Mouse (Mus musculus) kidney, embryonic 15.5 days (tissue): ENCODE measurements around the gene Rilp. TPM values are rescaled to one million over a fixed set of nuclear protein-coding genes. Genes with fewer than 3 reads are reported as not detected.

Source experiments
- ATAC-seq: fragments of 200-750 bp; cut with Nextera tagmentation; replicated peaks from 2 replicates; pipeline ENCODE4 v1.8.0; 2017; ENCODE audit warnings: moderate TSS enrichment; ENCODE audit not compliant: low FRiP score
- H3K27ac ChIP-seq: fragments of 300-500 bp; sonication (generic); 2 replicates; pipeline ENCODE4 v1.5.1; 2015; ENCODE audit warnings: mild to moderate bottlenecking, inconsistent platforms
- H3K27me3 ChIP-seq: fragments of 300-500 bp; sonication (generic); 2 replicates; pipeline ENCODE4 v1.6.1; 2015; ENCODE audit warnings: inconsistent platforms
- H3K36me3 ChIP-seq: fragments of 300-500 bp; sonication (generic); 2 replicates; pipeline ENCODE4 v1.6.1; 2015; ENCODE audit warnings: inconsistent platforms
- H3K4me1 ChIP-seq: fragments of 300-500 bp; sonication (generic); 2 replicates; pipeline ENCODE4 v1.6.1; 2015; ENCODE audit warnings: inconsistent platforms
- H3K4me2 ChIP-seq: fragments of 300-500 bp; sonication (generic); 2 replicates; pipeline ENCODE4 v1.6.1; 2015; ENCODE audit warnings: moderate library complexity, mild to moderate bottlenecking, inconsistent platforms
- H3K4me3 ChIP-seq: fragments of 300-500 bp; sonication (generic); replicated peaks from 2 replicates; pipeline ENCODE4 v1.5.1; 2015; ENCODE audit warnings: mild to moderate bottlenecking, inconsistent platforms
- H3K9ac ChIP-seq: fragments of 300-500 bp; sonication (generic); 2 replicates; pipeline ENCODE4 v1.6.1; 2015; ENCODE audit warnings: mild to moderate bottlenecking, inconsistent platforms
- H3K9me3 ChIP-seq: fragments of 300-500 bp; sonication (generic); replicated peaks from 2 replicates; pipeline ENCODE4 v1.6.1; 2016; ENCODE audit warnings: inconsistent platforms
- WGBS: fragments of 180-500 bp; shearing (Covaris S2); methylation state at CpG from one replicate; pipeline ENCODE4 v1.1.7; 2015; ENCODE audit warnings: mixed read lengths; 5-methylcytosine and 5-hydroxymethylcytosine counted together
- polyA plus RNA-seq: library from polyadenylated mRNA; unstranded; fragments of >200 nt; fragmentation: Nextera tagmentation; extraction: Ambion mirVana; gene quantifications from 2 replicates; pipeline ENCODE4 v1.2.1, GENCODE M21; 2015

Gene Rilp
- 1.3 TPM in 2 replicates for polyA plus RNA-seq

GRCm38 (mm10) chr11:75509741-75510626 lies at the start of gene Rilp:
Gene Rilp, plus strand, starts transcription at chr11:75510094.
- peaks cover 46% of the 10 kb centered on the region for H3K36me3 ChIP-seq
- H3K4me1 ChIP-seq, result peaks cover 38% of the 10 kb centered on the region
- peak within 1 kb of the TSS; percentile 54 for H3K4me3 ChIP-seq
- 1% methylated on average over 43 of the region's 43 CpGs for WGBS
- no peaks in the 10 kb centered on the region for H3K9me3 ChIP-seq
- peak within 1 kb of the TSS; percentile 85 for H3K27ac ChIP-seq
- H3K9ac ChIP-seq, result peak within 1 kb of the TSS; percentile 51
- peak within 1 kb of the TSS; percentile 91 for H3K4me2 ChIP-seq
- H3K27me3 ChIP-seq, result no peaks in the 10 kb centered on the region
- ATAC-seq, result peak; percentile 84

- ATAC-seq, result peak; percentile 61
Measured at GRCm38 (mm10) chr11:75460103-75460843, 49.6 kb upstream of the Rilp start.

DNA sequence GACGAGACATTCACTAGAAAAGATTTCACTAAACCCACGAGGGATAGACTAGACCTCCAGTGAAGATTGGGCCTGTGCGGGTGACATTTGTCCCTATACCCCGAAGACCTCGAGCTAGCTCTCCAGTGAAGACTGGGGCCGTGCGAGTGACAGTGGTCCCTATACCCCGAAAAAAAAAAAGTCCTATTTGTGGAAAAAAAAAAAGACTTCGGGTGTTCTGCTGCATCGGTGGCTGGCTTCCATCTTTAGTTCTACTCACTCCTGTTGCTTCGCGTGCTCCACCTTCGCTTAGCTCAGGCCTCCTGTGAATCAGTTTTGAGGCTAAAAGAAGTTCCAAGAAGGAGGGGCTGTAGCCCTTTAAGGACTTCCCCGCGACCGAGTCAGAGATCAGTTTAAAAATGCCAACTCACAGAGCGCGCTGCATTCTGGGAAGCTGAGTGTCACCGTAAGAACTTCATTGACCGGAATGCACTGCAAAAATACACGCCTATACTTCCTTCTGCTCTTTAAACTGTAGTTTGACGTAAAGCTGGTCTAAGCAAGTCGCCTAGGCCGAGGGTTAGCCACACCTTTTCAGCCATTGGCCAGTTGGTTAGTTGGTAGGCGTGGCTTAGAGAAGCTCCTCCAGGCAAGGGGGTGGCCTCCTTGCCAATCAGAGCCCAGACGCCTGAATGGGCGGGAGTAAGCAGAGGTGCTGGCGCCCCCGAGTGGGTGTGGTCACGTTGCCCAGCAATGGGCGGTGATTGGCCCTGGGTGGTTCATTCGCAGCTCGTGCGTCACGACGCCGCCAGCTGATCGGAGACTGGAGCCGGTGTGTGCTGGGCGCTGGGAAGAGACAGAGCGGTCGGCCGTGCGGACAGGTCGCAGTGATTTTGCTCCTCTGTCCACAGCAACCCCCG lies 48.8 kb upstream of the Rilp start, which contains the start of gene Tlcd2:
Gene Tlcd2 (plus strand): TSS at position 872 of the 899 bp plus-strand sequence.
- WGBS, result under 1% methylated on average over 46 of the region's 46 CpGs
- ATAC-seq, result peak; percentile 91
- H3K27me3 ChIP-seq, result no peaks in the 10 kb centered on the region
- H3K9ac ChIP-seq, result peak within 1 kb of the TSS; percentile 68
- H3K27ac ChIP-seq, result peak within 1 kb of the TSS; percentile 98
- peaks cover 37% of the 10 kb centered on the region for H3K4me1 ChIP-seq
- H3K36me3 ChIP-seq, result peaks cover 18% of the 10 kb centered on the region
- no peaks in the 10 kb centered on the region for H3K9me3 ChIP-seq
- peak within 1 kb of the TSS; percentile 82 for H3K4me3 ChIP-seq
- peak within 1 kb of the TSS; percentile 97 for H3K4me2 ChIP-seq

More at GRCm38 (mm10) chr11:75460103-75460843, 49.6 kb upstream of the Rilp start:
- peak overlapping the region; percentile 87 for H3K4me2 ChIP-seq
- no peaks in the 10 kb centered on the region for H3K9me3 ChIP-seq
- peak overlapping the region; percentile 47 for H3K9ac ChIP-seq
- H3K4me3 ChIP-seq, result peak overlapping the region; percentile 82
- peak overlapping the region; percentile 98 for H3K27ac ChIP-seq
- peaks cover 10% of the 10 kb centered on the region for H3K36me3 ChIP-seq
- H3K4me1 ChIP-seq, result peaks cover 38% of the 10 kb centered on the region
- no peaks in the 10 kb centered on the region for H3K27me3 ChIP-seq
- whole genome bisulfite sequencing, result 3% methylated on average over 19 of the region's 19 CpGs

- Histone ChIP-seq H3K4me3 (peak overlapping the region; percentile 82), H3K4me1 (peaks cover 37% of the 10 kb centered on the region), H3K9ac (peak overlapping the region; percentile 68), H3K4me2 (peak overlapping the region; percentile 97), H3K9me3 (no peaks in the 10 kb centered on the region), H3K27ac (peak overlapping the region; percentile 92), H3K27me3 (no peaks in the 10 kb centered on the region), H3K36me3 (peaks cover 20% of the 10 kb centered on the region)
- 0% methylated on average over 27 of the region's 30 CpGs for WGBS
- ATAC-seq, result peak; percentile 27; the same call in 1 of the 2 replicates
Measured at GRCm38 (mm10) chr11:75461743-75462252, 48.1 kb upstream of the Rilp start.

DNA sequence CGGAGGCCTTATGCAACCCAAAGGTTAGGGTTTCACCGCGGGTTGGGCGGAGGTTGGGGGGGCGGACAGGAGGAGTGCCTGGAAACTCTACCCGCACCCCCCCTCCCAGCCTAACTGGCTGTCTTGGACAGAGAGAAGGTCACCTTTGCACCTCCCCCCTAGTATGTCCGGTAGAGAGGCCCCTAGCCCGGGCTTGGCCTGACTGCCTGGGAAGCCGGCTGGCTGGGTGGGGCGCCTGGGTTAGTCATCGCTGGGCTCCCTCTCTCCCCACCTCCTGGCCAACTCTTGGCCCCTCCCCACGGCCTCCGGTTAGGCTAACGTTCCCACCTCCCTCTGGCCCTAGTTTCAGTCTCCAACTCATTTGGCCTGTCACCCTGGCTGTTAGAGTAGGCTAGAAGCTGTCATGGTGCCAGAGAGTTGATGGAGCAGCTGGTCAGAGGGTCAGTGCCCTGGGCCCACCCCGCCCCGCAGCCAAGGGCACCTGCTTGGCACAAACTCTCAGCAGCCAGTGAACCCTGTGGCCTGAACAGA lies 47.6 kb upstream of the Rilp start:
- ATAC-seq, result no peak

GRCm38 (mm10) chr11:75462865-75463336 lies 47.0 kb upstream of the Rilp start:
- no peaks in the 10 kb centered on the region for H3K9me3 ChIP-seq
- WGBS, result 1% methylated on average over 9 of the region's 9 CpGs
- peak; percentile 52 for ATAC-seq
- peak overlapping the region; percentile 97 for H3K4me2 ChIP-seq
- peaks cover 42% of the 10 kb centered on the region for H3K4me1 ChIP-seq
- peaks cover 21% of the 10 kb centered on the region for H3K36me3 ChIP-seq
- no peaks in the 10 kb centered on the region for H3K27me3 ChIP-seq
- peak overlapping the region; percentile 68 for H3K9ac ChIP-seq
- H3K4me3 ChIP-seq, result peak overlapping the region; percentile 82
- H3K27ac ChIP-seq, result peak overlapping the region; percentile 92

More for the DNA sequence above, 47.6 kb upstream of the Rilp start:
- Histone ChIP-seq H3K27ac (peak overlapping the region; percentile 92), H3K9ac (peak overlapping the region; percentile 68), H3K4me2 (peak overlapping the region; percentile 97), H3K9me3 (no peaks in the 10 kb centered on the region), H3K36me3 (peaks cover 21% of the 10 kb centered on the region), H3K4me3 (peak overlapping the region; percentile 82), H3K27me3 (no peaks in the 10 kb centered on the region), H3K4me1 (peaks cover 37% of the 10 kb centered on the region)
- under 1% methylated on average over 15 of the region's 16 CpGs for WGBS

DNA sequence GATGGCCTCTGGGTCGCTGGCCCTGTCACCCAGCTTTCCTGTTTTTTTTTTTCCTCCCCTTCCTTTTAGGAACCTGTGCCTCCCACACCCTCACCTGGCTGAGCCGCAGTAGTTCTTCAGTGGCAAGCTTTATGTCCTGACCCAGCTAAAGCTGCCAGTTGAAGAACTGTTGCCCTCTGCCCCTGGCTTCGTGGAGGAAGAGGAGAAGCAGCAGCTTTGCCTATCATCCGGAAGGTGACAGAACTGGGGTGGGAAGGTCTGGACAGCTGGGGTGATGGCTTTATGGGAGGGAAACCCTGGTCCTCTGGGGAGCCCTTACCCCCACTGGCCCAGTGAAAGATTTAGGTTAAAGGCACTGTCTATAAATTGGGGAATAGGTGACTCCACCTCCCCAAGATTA lies 46.3 kb upstream of the Rilp start:
- Histone ChIP-seq H3K4me2 (peak overlapping the region; percentile 97), H3K36me3 (peaks cover 21% of the 10 kb centered on the region), H3K9ac (no peak overlapping the region), H3K4me3 (peak overlapping the region; percentile 82), H3K27me3 (no peaks in the 10 kb centered on the region), H3K27ac (peak overlapping the region; percentile 92), H3K4me1 (peaks cover 50% of the 10 kb centered on the region), H3K9me3 (no peaks in the 10 kb centered on the region)
- WGBS, result 48% methylated on average over 4 of the region's 4 CpGs
- ATAC-seq, result no peak

- Histone ChIP-seq H3K4me2 (no peak overlapping the region), H3K27me3 (no peaks in the 10 kb centered on the region), H3K36me3 (peaks cover 21% of the 10 kb centered on the region), H3K9ac (no peak overlapping the region), H3K4me3 (no peak overlapping the region), H3K27ac (no peak overlapping the region), H3K4me1 (peaks cover 47% of the 10 kb centered on the region), H3K9me3 (no peaks in the 10 kb centered on the region)
- WGBS, result 85% methylated on average over 6 of the region's 6 CpGs
- ATAC-seq, result no peak
Measured at GRCm38 (mm10) chr11:75464417-75464816, 45.5 kb upstream of the Rilp start.

GRCm38 (mm10) chr11:75465051-75465450 lies 44.8 kb upstream of the Rilp start:
- no peak overlapping the region for H3K4me2 ChIP-seq
- H3K9ac ChIP-seq, result no peak overlapping the region
- H3K4me3 ChIP-seq, result no peak overlapping the region
- H3K9me3 ChIP-seq, result no peaks in the 10 kb centered on the region
- H3K36me3 ChIP-seq, result peaks cover 21% of the 10 kb centered on the region
- peaks cover 41% of the 10 kb centered on the region for H3K4me1 ChIP-seq
- H3K27me3 ChIP-seq, result no peaks in the 10 kb centered on the region
- WGBS, result 88% methylated on average over 6 of the region's 6 CpGs
- H3K27ac ChIP-seq, result no peak overlapping the region
- no peak for ATAC-seq

DNA sequence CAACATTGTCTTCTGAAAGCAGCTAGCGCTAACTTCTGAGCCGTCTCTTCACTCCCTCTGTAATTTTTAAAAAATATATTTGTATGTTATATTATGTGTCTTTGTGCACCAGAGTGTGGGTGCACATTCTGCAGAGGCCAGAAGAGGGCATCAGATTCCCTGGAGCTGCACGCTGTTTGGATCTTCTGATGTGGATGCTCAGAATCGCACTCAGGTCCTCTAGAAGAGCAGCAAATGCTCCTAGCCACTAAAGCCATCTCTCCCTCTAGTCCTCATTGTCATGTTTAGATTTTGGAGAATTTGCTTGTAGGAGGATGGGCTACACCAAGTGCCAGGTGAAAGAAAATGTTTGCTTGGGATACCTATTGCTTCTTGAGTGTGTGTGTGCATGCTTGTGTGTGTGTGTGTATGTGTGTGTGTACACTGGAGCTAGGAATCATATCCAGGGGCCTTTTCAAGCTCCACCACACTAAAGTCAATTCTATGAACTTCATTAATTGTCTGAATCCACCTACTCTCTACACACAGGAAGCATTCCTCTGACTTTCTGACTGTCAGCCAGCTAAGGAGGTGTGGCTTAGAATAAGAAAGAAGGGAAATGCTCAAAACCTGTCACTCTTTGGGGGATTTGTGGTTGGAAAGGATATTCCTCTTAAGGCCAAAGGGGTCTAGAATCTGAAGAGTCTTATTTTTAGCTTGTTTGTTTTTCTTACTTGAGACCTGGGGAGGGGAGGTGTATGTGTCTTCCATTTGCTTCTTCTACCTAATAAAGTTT lies 43.0 kb upstream of the Rilp start:
- Histone ChIP-seq H3K9me3 (no peaks in the 10 kb centered on the region), H3K4me2 (no peak overlapping the region), H3K27ac (no peak overlapping the region), H3K9ac (no peak overlapping the region), H3K36me3 (peaks cover 21% of the 10 kb centered on the region), H3K4me3 (no peak overlapping the region), H3K4me1 (peaks cover 34% of the 10 kb centered on the region), H3K27me3 (no peaks in the 10 kb centered on the region)
- 98% methylated on average over 4 of the region's 4 CpGs for WGBS
- ATAC-seq, result no peak
